Mouse (Mus musculus) WW6 (cell line): ENCODE measurements around the gene Pten.

Experiments used
- DNase-seq: peaks from one replicate; pipeline ENCODE4 v3.0.0-alpha.2; 2013; ENCODE audit warnings: low read depth, low spot score

Gene Pten

GRCm38 (mm10) chr19:32756900-32757725 is at the start of gene Pten:
Gene Pten, plus strand, starts transcription at chr19:32757497.
- DNase-seq: peak; percentile 77

GRCm38 (mm10) chr19:32708996-32709395 is 48.3 kb upstream of the Pten start:
- DNase-seq: no peak

DNA sequence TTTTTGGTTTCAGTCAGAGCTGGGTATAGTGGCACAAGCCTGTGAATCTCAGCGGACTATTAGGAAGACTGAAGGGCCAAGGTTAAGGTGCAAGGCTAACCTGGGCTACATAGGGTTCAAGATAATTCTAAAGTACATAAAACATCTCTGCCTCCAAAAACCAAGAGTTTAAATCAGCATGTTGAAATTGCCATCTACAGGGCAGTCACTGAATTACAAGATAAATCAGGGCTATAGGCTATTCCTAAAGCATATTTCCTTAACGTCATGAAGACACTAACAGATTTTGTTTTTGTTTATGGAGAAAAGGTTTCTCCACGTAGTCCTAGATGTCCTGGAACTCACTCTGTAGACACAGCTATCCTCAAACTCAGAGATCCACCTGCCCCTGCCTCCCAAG is 47.0 kb upstream of the Pten start:
- no peak for DNase-seq

DNA sequence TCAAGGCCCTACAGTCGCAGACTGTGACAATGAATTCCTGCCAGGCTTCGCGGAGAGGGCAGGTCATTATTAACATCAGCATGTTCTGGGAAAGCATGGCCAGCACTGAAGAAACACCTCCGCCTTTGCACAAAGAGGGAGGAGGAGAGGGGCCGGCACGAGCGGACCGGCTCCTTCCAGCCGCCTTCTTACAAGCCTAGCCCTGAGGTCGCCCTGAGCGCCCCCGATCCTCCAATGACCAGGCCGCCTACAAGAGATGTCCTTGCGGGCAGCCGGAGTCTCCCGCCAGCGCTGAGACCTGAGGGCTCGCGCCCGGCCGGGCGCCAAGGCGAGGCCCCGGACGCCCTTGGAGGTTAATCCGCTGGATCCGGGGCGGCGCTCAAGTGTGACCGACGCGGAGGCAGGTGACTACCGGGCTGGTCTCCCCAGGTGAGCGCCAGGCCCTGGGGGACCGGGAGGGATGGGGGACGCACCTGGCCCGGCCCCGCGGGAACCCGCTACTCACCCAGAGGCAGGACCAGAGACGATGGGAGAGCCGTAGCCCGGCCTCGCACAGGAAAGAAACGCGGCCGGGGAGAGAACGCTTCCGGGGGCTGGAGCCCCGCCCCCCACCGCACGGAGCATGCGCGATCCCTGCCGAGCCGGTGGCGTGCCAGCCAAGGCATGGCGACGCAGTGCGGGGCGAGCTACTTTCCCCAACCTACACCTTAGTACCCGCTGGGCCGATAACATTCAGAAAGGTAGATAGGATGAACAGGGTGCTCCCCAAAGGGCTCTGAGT is 45.3 kb upstream of the Pten start:
- peak; percentile 63 for DNase-seq

GRCm38 (mm10) chr19:32712588-32713042 is 44.7 kb upstream of the Pten start:
- DNase-seq: peak; percentile 33

GRCm38 (mm10) chr19:32713471-32713870 is 43.8 kb upstream of the Pten start:
- no peak for DNase-seq

DNA sequence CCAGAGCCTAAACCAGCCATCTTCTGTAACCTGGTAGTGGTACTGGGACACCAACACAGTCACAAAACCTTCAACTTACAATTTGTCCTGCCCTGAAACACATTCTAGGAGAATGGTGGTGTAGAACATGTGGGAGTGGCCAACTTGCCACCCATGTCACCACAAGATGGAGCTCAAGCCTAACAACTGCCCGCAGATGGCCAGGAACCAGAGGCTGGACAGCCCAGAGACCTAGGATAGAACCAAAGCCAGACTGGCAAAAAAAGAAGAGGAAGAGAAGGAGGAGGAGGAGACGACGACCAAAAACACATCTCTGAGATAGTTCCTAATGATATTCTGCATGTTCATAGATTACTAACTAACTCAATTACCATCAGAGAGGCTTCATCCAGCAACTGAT is 42.1 kb upstream of the Pten start:
- DNase-seq: no peak

- DNase-seq: no peak
Measured at GRCm38 (mm10) chr19:32715681-32716080, 41.6 kb upstream of the Pten start.

DNA sequence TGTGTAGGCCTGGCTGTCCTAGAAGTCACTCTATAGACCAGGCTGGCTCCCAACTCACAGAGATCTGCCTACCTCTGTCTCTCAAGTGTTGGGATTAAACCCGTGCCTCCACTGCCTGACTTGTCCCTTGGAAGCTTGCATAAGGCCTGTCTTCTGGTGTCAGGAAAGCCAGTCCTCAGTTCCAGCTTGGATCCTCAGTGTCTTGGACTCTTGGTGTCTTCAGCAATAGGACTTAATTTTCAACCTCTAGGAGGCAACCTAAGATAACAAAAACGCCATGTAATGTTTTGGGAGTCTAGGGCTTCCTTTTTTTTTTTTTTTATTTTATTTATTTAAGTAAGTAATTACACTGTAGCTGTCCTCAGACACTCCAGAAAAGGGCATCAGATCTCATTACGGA is 39.7 kb upstream of the Pten start:
- DNase-seq: no peak

GRCm38 (mm10) chr19:32720319-32720718 is 37.0 kb upstream of the Pten start:
- no peak for DNase-seq

- DNase-seq: no peak
Measured at GRCm38 (mm10) chr19:32723817-32724216, 33.5 kb upstream of the Pten start.

DNA sequence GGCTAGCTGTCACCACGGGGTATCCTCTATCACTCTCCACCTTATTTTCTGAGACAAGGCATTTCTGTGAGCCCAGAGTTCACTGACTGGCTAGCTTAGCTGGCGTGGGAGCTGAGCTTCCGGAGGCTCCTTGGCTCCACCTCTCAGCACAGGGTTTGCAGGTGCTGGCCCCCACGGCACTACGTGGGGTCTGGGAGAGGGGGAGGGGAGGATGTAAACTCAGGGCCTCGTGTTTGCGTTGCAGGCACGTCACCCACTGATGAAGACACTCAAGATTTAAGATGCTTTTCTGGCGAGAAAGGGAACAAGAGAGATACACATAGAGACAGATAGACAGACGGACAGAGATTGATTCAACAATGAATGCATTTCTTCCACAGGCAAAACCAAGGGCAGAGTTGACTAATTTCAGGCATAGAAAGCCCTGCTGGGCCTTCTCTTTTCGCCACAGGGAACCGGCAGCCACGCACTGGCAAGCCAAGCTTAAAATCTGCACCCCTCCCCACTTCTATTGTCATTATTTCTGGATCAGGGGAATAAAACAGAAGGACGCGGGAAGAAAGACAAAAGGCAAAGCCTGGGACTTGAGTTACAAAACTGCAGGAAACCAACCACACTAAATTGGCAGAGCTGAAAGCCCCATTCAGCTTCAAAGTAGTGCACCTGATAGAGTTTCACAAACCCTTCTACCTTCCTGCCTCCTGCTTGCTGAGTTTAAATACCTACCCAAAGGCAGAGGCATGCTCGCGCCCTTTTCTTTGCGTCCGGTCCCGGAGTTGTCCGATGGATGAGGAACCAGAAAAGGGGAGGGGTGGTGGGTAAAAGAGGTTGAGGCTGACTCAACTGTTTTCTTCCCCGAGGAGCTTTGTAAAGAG is 30.6 kb upstream of the Pten start:
- peak; percentile 47 for DNase-seq

- no peak for DNase-seq
Measured at GRCm38 (mm10) chr19:32729785-32730184, 27.5 kb upstream of the Pten start.

- no peak for DNase-seq
Measured at GRCm38 (mm10) chr19:32732922-32733321, 24.4 kb upstream of the Pten start.

DNA sequence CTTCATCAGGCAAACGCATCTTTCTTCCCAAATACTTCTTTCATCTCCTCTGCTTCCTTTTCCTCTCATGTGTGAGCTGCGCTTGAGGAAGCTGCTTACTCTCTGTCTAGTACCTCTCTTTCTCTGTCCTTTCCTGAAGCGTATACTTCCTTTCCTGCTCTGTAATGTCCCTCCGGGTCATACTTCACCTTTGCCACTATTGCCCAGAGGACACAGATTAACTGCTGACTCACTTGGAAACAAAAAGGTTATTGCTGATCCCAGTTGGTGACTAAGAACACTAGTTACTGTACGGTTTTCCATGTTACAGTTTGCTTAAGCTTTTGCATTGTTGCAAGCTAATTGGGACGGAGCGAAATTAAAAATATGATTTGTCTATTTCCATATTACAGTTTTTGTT is 19.5 kb upstream of the Pten start:
- DNase-seq: no peak

- DNase-seq: no peak
Measured at GRCm38 (mm10) chr19:32739686-32740085, 17.6 kb upstream of the Pten start, which contains the start of gene Atad1. Gene Atad1, minus strand, starts transcription at chr19:32739786.

DNA sequence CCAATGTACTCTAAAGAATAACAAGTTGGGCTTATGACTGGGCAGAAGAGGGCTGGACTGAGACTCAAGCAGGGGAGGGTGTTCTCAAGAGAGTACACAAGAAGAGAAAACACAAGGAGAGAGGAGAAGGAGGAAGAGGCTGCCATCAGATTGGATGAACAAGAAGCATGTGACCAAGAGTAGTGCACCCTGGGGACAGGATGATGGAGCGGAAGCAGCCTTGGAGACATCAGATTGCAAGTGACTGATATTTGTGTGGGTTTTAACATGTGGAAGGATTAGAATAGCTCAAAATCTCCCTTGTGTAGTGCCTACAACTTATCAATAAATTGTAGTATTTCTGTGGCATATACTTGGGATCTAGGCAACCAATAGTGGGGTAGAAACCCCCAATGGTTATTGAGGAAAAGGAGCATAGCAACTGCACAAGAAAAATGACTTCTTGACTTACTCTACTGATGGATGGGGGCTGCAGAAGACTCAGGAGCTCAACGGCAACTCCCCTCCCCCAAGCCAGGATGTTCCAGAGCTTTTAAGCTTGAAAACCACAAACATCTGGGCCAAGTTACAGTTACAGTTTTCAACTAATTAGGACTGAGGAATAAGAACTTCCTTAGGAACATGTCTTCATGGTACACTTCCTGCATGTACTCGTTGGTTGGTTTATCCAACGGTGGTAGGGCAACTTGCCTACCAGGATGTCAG is 16.5 kb upstream of the Pten start:
- no peak for DNase-seq

- no peak for DNase-seq
Measured at GRCm38 (mm10) chr19:32749425-32749824, 7.9 kb upstream of the Pten start.

- DNase-seq: no peak
Measured at GRCm38 (mm10) chr19:32752357-32752756, 4.9 kb upstream of the Pten start.

- no peak for DNase-seq
Measured at GRCm38 (mm10) chr19:32753386-32753785, 3.9 kb upstream of the Pten start.
